Mouse (Mus musculus): Measurements from ENCODE around the gene Auts2. TPM values are rescaled to one million over a fixed set of nuclear protein-coding genes. Genes with fewer than 3 reads are reported as not detected.

Auts2 gene
- polyA plus RNA-seq, 1 experiment from 2014 or later = 70.3 TPM

- no peak overlapping the region for H3K4me2 ChIP-seq (replicated peaks; ENCODE audit: low read depth, low read length)
Observed at GRCm38 (mm10) chr5:132399486-132399885, 143.7 kb downstream of the Auts2 start.

GRCm38 (mm10) chr5:132395922-132396321, 147.2 kb downstream of the Auts2 start:
- 88% methylated on average over 3 of the region's 3 CpGs for WGBS
- no peaks in the 10 kb centered on the region for H3K27me3 ChIP-seq (ENCODE audit: control insufficient read depth, insufficient read depth, low read length)
- H3K4me3 ChIP-seq (ENCODE audit: low read depth, low read length) = no peak overlapping the region
- H3K4me1 ChIP-seq (replicated peaks; ENCODE audit: control insufficient read depth, insufficient read depth, low read length) = peaks cover 9% of the 10 kb centered on the region
- no peak overlapping the region for H3K4me2 ChIP-seq (replicated peaks; ENCODE audit: low read depth, low read length)
- DNase-seq (ENCODE audit: low spot score) (no peak), ATAC-seq (ENCODE audit: low FRiP score) (no peak)
- no peaks in the 10 kb centered on the region for H3K36me3 ChIP-seq (ENCODE audit: control insufficient read depth, insufficient read depth, low read length)
- H3K27ac ChIP-seq (ENCODE audit: low read depth, low read length) = no peak overlapping the region
- no peak overlapping the region for H3K9ac ChIP-seq (ENCODE audit: low read depth, low read length)
- no peaks in the 10 kb centered on the region for H3K9me3 ChIP-seq (ENCODE audit: control insufficient read depth, low read length)

More at GRCm38 (mm10) chr5:132399486-132399885, 143.7 kb downstream of the Auts2 start:
- H3K9ac ChIP-seq (ENCODE audit: low read depth, low read length) = no peak overlapping the region
- 55% methylated on average over 4 of the region's 4 CpGs for WGBS
- no peaks in the 10 kb centered on the region for H3K27me3 ChIP-seq (ENCODE audit: control insufficient read depth, insufficient read depth, low read length)
- no peak overlapping the region for H3K4me3 ChIP-seq (ENCODE audit: low read depth, low read length)
- no peaks in the 10 kb centered on the region for H3K9me3 ChIP-seq (ENCODE audit: control insufficient read depth, low read length)
- H3K27ac ChIP-seq (ENCODE audit: low read depth, low read length) = no peak overlapping the region
- ATAC-seq (ENCODE audit: low FRiP score) = no peak
- H3K36me3 ChIP-seq (ENCODE audit: control insufficient read depth, insufficient read depth, low read length) = no peaks in the 10 kb centered on the region
- no peak for DNase-seq (ENCODE audit: low spot score)
- peaks cover 4% of the 10 kb centered on the region; the same call in 1 of the 2 replicates for H3K4me1 ChIP-seq (replicated peaks; ENCODE audit: control insufficient read depth, insufficient read depth, low read length)

GRCm38 (mm10) chr5:132394800-132395575, 148.2 kb downstream of the Auts2 start:
- peaks cover 9% of the 10 kb centered on the region for H3K4me1 ChIP-seq (replicated peaks; ENCODE audit: control insufficient read depth, insufficient read depth, low read length)
- no peaks in the 10 kb centered on the region for H3K9me3 ChIP-seq (ENCODE audit: control insufficient read depth, low read length)
- no peak overlapping the region for H3K27ac ChIP-seq (ENCODE audit: low read depth, low read length)
- no peak overlapping the region for H3K4me3 ChIP-seq (ENCODE audit: low read depth, low read length)
- no peak for DNase-seq (ENCODE audit: low spot score)
- no peaks in the 10 kb centered on the region for H3K27me3 ChIP-seq (ENCODE audit: control insufficient read depth, insufficient read depth, low read length)
- no peak for ATAC-seq (ENCODE audit: low FRiP score)
- H3K4me2 ChIP-seq (replicated peaks; ENCODE audit: low read depth, low read length) = no peak overlapping the region
- 39% methylated on average over 6 of the region's 6 CpGs for WGBS
- H3K36me3 ChIP-seq (ENCODE audit: control insufficient read depth, insufficient read depth, low read length) = no peaks in the 10 kb centered on the region
- H3K9ac ChIP-seq (ENCODE audit: low read depth, low read length) = no peak overlapping the region

- Histone ChIP-seq H3K27me3 (ENCODE audit: control insufficient read depth, insufficient read depth, low read length) (no peaks in the 10 kb centered on the region), H3K4me1 (replicated peaks; ENCODE audit: control insufficient read depth, insufficient read depth, low read length) (peaks cover 5% of the 10 kb centered on the region), H3K9me3 (ENCODE audit: control insufficient read depth, low read length) (no peaks in the 10 kb centered on the region), H3K36me3 (ENCODE audit: control insufficient read depth, insufficient read depth, low read length) (no peaks in the 10 kb centered on the region), H3K27ac (ENCODE audit: low read depth, low read length) (no peak overlapping the region), H3K4me2 (replicated peaks; ENCODE audit: low read depth, low read length) (no peak overlapping the region), H3K9ac (ENCODE audit: low read depth, low read length) (no peak overlapping the region), H3K4me3 (ENCODE audit: low read depth, low read length) (no peak overlapping the region)
- peak; percentile 34 for DNase-seq (ENCODE audit: low spot score)
- 41% methylated on average over 14 of the region's 14 CpGs for WGBS
- ATAC-seq (ENCODE audit: low FRiP score) = no peak
Observed at GRCm38 (mm10) chr5:132391831-132392763, 151.0 kb downstream of the Auts2 start.

GRCm38 (mm10) chr5:132388746-132389145, 154.4 kb downstream of the Auts2 start:
- Histone ChIP-seq H3K27me3 (ENCODE audit: control insufficient read depth, insufficient read depth, low read length) (no peaks in the 10 kb centered on the region), H3K4me1 (replicated peaks; ENCODE audit: control insufficient read depth, insufficient read depth, low read length) (peaks cover 5% of the 10 kb centered on the region), H3K9me3 (ENCODE audit: control insufficient read depth, low read length) (no peaks in the 10 kb centered on the region), H3K4me2 (replicated peaks; ENCODE audit: low read depth, low read length) (no peak overlapping the region), H3K4me3 (ENCODE audit: low read depth, low read length) (no peak overlapping the region), H3K9ac (ENCODE audit: low read depth, low read length) (no peak overlapping the region), H3K36me3 (ENCODE audit: control insufficient read depth, insufficient read depth, low read length) (no peaks in the 10 kb centered on the region), H3K27ac (ENCODE audit: low read depth, low read length) (no peak overlapping the region)
- WGBS = 84% methylated on average over 5 of the region's 5 CpGs
- DNase-seq (ENCODE audit: low spot score) (no peak), ATAC-seq (ENCODE audit: low FRiP score) (no peak)

GRCm38 (mm10) chr5:132385244-132385855, 157.8 kb downstream of the Auts2 start:
- no peak overlapping the region for H3K4me2 ChIP-seq (replicated peaks; ENCODE audit: low read depth, low read length)
- H3K4me1 ChIP-seq (replicated peaks; ENCODE audit: control insufficient read depth, insufficient read depth, low read length) = no peaks in the 10 kb centered on the region
- no peak overlapping the region for H3K27ac ChIP-seq (ENCODE audit: low read depth, low read length)
- no peak for ATAC-seq (ENCODE audit: low FRiP score)
- H3K36me3 ChIP-seq (ENCODE audit: control insufficient read depth, insufficient read depth, low read length) = no peaks in the 10 kb centered on the region
- H3K9ac ChIP-seq (ENCODE audit: low read depth, low read length) = no peak overlapping the region
- no peak for DNase-seq (ENCODE audit: low spot score)
- no peak overlapping the region for H3K4me3 ChIP-seq (ENCODE audit: low read depth, low read length)
- H3K27me3 ChIP-seq (ENCODE audit: control insufficient read depth, insufficient read depth, low read length) = no peaks in the 10 kb centered on the region
- H3K9me3 ChIP-seq (ENCODE audit: control insufficient read depth, low read length) = no peaks in the 10 kb centered on the region
- 75% methylated on average over 4 of the region's 4 CpGs for WGBS

- Histone ChIP-seq H3K36me3 (ENCODE audit: control insufficient read depth, insufficient read depth, low read length) (no peaks in the 10 kb centered on the region), H3K9me3 (ENCODE audit: control insufficient read depth, low read length) (no peaks in the 10 kb centered on the region), H3K27me3 (ENCODE audit: control insufficient read depth, insufficient read depth, low read length) (no peaks in the 10 kb centered on the region), H3K9ac (ENCODE audit: low read depth, low read length) (no peak overlapping the region), H3K27ac (ENCODE audit: low read depth, low read length) (no peak overlapping the region), H3K4me1 (replicated peaks; ENCODE audit: control insufficient read depth, insufficient read depth, low read length) (no peaks in the 10 kb centered on the region), H3K4me2 (replicated peaks; ENCODE audit: low read depth, low read length) (no peak overlapping the region), H3K4me3 (ENCODE audit: low read depth, low read length) (no peak overlapping the region)
- 58% methylated on average over 5 of the region's 5 CpGs for whole genome bisulfite sequencing
- DNase-seq (ENCODE audit: low spot score) = no peak
- no peak for ATAC-seq (ENCODE audit: low FRiP score)
Observed at GRCm38 (mm10) chr5:132380261-132380660, 162.9 kb downstream of the Auts2 start.

GRCm38 (mm10) chr5:132378977-132379376, 164.2 kb downstream of the Auts2 start:
- Histone ChIP-seq H3K4me2 (replicated peaks; ENCODE audit: low read depth, low read length) (no peak overlapping the region), H3K27ac (ENCODE audit: low read depth, low read length) (no peak overlapping the region), H3K4me1 (replicated peaks; ENCODE audit: control insufficient read depth, insufficient read depth, low read length) (no peaks in the 10 kb centered on the region), H3K9ac (ENCODE audit: low read depth, low read length) (no peak overlapping the region), H3K27me3 (ENCODE audit: control insufficient read depth, insufficient read depth, low read length) (no peaks in the 10 kb centered on the region), H3K36me3 (ENCODE audit: control insufficient read depth, insufficient read depth, low read length) (no peaks in the 10 kb centered on the region), H3K4me3 (ENCODE audit: low read depth, low read length) (no peak overlapping the region), H3K9me3 (ENCODE audit: control insufficient read depth, low read length) (no peaks in the 10 kb centered on the region)
- no peak for ATAC-seq (ENCODE audit: low FRiP score)
- WGBS = 100% methylated on average over 1 of the region's 1 CpGs
- DNase-seq (ENCODE audit: low spot score) = no peak

All from hindbrain, embryonic 11.5 days (tissue).